Mouse (Mus musculus) mesoderm, embryonic 11.5 days (tissue): ENCODE data around the gene D3Ertd254e.

Source experiments
- DNase-seq: peaks from one replicate; pipeline ENCODE4 v3.0.0-alpha.2; 2012; ENCODE audit warnings: low read depth, low spot score

The D3Ertd254e gene

DNA sequence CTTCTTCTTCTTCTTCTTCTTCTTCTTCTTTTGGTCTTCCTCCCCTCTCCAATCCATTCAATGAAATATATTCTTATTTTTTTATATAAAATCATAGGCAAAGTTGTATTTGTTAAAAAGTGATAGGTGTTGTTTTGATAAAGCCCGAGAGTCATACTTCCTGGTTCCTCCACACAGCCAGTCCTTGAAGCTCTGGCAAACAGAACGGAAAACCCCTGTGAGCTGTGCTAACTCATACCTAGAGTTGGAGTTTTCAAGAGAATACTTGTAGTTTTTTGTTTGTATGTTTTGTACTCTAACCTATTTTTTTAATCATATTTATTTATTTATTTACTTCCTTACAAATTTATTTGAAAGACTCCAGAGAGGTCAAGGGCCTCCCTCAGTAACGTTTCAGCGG is 61.9 kb downstream of the D3Ertd254e start:
- no peak for DNase-seq
